Mouse (Mus musculus): ENCODE measurements around the gene Dok3.

The Dok3 gene

DNA sequence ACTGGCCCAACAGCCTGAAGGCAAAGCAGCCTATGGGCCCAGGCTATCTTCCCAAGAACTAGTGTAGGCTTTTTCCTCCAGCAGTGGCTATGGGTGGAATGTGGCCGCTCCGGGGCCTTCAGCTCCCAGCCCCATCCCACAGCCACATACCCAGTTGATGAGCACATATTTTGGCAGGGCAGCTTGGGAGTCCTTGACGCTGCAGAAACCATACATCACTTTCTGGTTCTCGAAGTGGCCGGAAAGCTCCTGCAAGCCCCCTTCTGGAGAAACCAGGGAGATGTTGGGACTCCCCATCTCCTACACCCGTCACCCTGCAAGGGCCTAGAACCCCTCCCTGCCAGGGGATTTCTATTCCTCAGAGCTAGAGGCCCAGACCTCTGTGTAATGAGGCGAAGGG is 46.6 kb downstream of the Dok3 start:
- in situ Hi-C loops (cut with MboI, MseI): no loop called here

- in situ Hi-C loops (cut with MboI, MseI): loop anchor here (5.0 kb wide), 2 partner anchors 32 to 63 kb away; partner anchors contain the start of genes Pdlim7 (in 1 of the 2) and Pfn3 (in 1 of the 2)
These were observed 49.2 kb downstream of the Dok3 start for GRCm38 (mm10) chr13:55479929-55480328.

- in situ Hi-C loops (cut with MboI, MseI): loop anchor here (5.0 kb wide), 2 partner anchors 33 to 62 kb away; partner anchors contain the start of genes Pdlim7 (in 1 of the 2) and Pfn3 (in 1 of the 2)
These were observed 50.1 kb downstream of the Dok3 start for GRCm38 (mm10) chr13:55479008-55479407.

DNA sequence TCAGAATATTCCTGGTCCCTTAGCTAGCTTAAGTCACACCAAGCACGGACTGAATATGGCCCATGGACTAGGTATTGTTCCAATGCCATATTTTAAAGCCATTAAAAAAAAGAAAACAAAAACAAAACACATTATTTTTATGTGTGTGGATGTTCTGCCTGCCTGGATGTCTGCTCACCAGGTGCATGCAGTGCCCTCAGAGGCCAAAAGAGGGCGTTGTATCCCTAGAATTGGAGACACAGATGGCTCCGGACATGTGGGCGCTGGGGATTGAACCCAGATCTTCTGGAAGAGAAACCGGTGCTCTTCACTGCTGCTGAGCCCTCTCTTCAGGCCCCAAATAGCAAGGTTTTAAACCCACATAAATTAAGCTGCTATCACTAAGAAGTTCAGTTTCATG is 51.1 kb downstream of the Dok3 start:
- in situ Hi-C loops (cut with MboI, MseI): loop anchor here (5.0 kb wide), 2 partner anchors 34 to 61 kb away; partner anchors contain the start of genes Pdlim7 (in 1 of the 2) and Pfn3 (in 1 of the 2)

DNA sequence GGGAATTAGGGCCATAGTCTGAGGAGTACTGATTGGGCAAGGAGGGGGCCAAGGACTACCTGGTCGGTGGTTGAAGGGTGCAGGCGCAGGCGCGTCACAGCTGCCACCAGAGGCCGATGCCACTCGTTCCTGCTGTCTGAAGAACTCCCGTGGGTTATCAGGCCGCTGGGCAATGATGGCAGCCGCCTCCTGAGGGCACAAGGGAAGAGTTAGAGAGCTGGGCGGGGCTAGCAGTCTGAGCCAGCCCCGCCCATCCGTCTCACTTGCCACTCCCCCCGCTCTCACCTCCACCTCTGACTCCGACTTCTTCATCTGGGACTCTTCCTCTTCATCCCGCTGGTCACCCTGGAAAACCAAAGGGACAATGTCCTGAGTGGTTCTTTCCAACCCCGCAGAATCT is 51.6 kb downstream of the Dok3 start:
- in situ Hi-C loops (cut with MboI, MseI): loop anchor here (5.0 kb wide), 2 partner anchors 35 to 60 kb away; partner anchors contain the start of genes Pdlim7 (in 1 of the 2) and Pfn3 (in 1 of the 2)

DNA sequence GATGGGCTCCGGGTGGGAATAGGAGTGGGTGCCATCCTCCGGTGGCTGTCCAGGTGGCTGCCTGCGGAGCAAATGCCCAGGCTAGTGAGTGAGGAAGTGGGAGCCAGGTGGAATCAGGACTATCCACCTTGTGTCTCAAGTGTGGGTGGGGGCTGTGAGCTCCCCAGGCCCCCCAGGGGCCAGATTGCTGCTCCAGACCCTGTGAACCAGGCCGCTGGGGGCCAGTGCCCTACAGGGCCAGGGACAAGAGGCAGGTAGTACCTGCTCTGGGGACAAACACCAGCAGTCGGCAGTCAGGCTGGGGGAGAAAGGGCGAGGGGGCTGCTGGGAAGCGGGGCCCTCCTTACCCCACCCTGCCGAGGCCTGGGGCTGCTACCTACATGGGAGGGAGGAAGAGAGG is 52.8 kb downstream of the Dok3 start:
- in situ Hi-C loops (cut with MboI, MseI): loop anchor here (5.0 kb wide), 2 partner anchors 36 to 59 kb away; partner anchors contain the start of genes Pdlim7 (in 1 of the 2) and Pfn3 (in 1 of the 2)

DNA sequence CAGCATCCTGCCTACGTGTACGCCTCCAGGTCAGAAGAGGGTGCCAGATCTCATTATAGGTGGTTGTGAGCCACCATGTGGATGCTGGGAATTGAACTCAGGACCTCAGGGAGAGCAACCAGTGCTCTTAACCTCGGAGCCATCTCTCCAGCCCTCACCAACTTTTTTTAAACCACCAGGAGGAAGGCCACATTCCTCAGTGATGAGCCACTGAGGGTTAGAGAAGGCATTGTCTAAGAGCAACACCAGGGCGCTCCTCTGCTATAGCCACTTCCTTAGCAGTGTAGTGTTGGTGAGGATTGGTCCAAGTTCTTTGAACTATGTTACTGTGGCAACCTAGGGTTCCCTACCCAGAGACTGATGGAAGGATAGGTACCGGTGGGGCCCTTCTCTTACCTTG is 53.3 kb downstream of the Dok3 start:
- in situ Hi-C loops (cut with MboI, MseI): loop anchor here (5.0 kb wide), 2 partner anchors 37 to 58 kb away; partner anchors contain the start of genes Pdlim7 (in 1 of the 2) and Pfn3 (in 1 of the 2)

DNA sequence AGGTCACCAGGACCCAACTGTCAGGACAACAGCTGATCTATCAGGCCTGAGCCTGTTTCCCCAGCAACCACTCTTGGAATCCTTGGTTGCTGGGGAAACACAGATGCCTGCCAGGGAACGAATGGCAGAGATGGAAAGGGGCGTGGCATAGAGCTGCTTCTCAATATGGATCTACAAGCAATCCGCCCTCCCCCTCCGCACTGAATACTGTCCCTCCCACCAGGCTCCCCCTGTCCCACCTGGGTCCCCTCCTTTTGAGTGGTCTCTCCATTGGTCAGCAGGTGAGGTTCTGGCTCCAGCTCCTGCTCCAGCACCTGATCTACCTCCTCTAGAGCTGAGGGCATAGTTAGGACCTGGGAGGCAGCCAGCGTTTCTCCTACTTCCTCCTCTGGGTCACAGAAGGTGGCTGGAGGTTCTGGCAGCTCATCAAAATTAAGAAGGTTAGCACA is 54.5 kb downstream of the Dok3 start:
- in situ Hi-C loops (cut with MboI, MseI): loop anchor here (5.0 kb wide), 2 partner anchors 38 to 57 kb away; partner anchors contain the start of genes Pdlim7 (in 1 of the 2) and Pfn3 (in 1 of the 2)

- in situ Hi-C loops (cut with MboI, MseI): no loop called here
These were observed 55.1 kb downstream of the Dok3 start for GRCm38 (mm10) chr13:55473961-55474360.
